Mouse (Mus musculus) limb, embryonic 14.5 days (tissue): Measurements from ENCODE around the gene She. TPM values are rescaled to one million over a fixed set of nuclear protein-coding genes. Genes with fewer than 3 reads are reported as not detected.

Source experiments
- ATAC-seq: fragments of 200-750 bp; cut with Nextera tagmentation; 2 replicates; pipeline ENCODE4 v1.8.0; 2017; ENCODE audit warnings: low read depth, moderate number of reproducible peaks, moderate TSS enrichment; ENCODE audit not compliant: low FRiP score
- DNase-seq: peaks from one replicate; pipeline ENCODE4 v3.0.0-alpha.2; 2015; ENCODE audit warnings: low spot score
- H3K27ac ChIP-seq: fragments of 300-500 bp; sonication (generic); replicated peaks from 2 replicates; pipeline ENCODE4 v1.5.1; 2014; ENCODE audit warnings: low read depth, mild to moderate bottlenecking, low read length, moderate library complexity, mixed read lengths
- H3K27me3 ChIP-seq: fragments of 300-500 bp; sonication (generic); 2 replicates; pipeline ENCODE4 v1.6.1; 2014; ENCODE audit warnings: low read length, mixed read lengths; ENCODE audit not compliant: control insufficient read depth, insufficient read depth
- H3K36me3 ChIP-seq: fragments of 300-500 bp; sonication (generic); 2 replicates; pipeline ENCODE4 v1.6.1; 2014; ENCODE audit warnings: mild to moderate bottlenecking, low read length, moderate library complexity, mixed read lengths; ENCODE audit not compliant: control insufficient read depth, insufficient read depth
- H3K4me1 ChIP-seq: fragments of 300-500 bp; sonication (generic); 2 replicates; pipeline ENCODE4 v1.6.1; 2014; ENCODE audit warnings: antibody characterized with exemption, low read length, mixed read lengths; ENCODE audit not compliant: control insufficient read depth, insufficient read depth
- H3K4me2 ChIP-seq: fragments of 300-500 bp; sonication (generic); replicated peaks from 2 replicates; pipeline ENCODE4 v1.6.1; 2014; ENCODE audit warnings: low read depth, mild to moderate bottlenecking, low read length, moderate library complexity; ENCODE audit not compliant: severe bottlenecking
- H3K4me3 ChIP-seq: fragments of 300-500 bp; sonication (generic); replicated peaks from 2 replicates; pipeline ENCODE4 v1.5.1; 2014; ENCODE audit warnings: low read length
- H3K9ac ChIP-seq: fragments of 300-500 bp; sonication (generic); 2 replicates; pipeline ENCODE4 v1.6.1; 2014; ENCODE audit warnings: mild to moderate bottlenecking, low read depth, low read length, moderate library complexity; ENCODE audit not compliant: severe bottlenecking
- H3K9me3 ChIP-seq: fragments of 300-500 bp; sonication (generic); 2 replicates; pipeline ENCODE4 v1.6.1; 2016; ENCODE audit warnings: low read length; ENCODE audit not compliant: control insufficient read depth
- POLR2A ChIP-seq: fragments of 200-500 bp; IDR thresholded peaks from 2 replicates; pipeline ENCODE4 v1.8.0; 2012; ENCODE audit warnings: inconsistent platforms, mild to moderate bottlenecking, moderate library complexity, borderline replicate concordance; ENCODE audit not compliant: insufficient read depth, insufficient read length; ENCODE audit errors: extremely low read depth
- WGBS: fragments of 180-500 bp; shearing (Covaris S2); extraction: QIAGEN DNeasy Blood & Tissue Kit; methylation state at CpG from one replicate; pipeline ENCODE4 v1.1.7; 2014; 5-methylcytosine and 5-hydroxymethylcytosine counted together
- polyA plus RNA-seq, 2 experiments: library from polyadenylated mRNA; depleted of rRNA in 1 of 2; stranded (reverse) in 1 of 2; unstranded in 1 of 2; fragments of >200 nt; fragmentation: Nextera tagmentation in 1 of 2; extraction: Ambion mirVana in 1 of 2; gene quantifications; 2 replicates each; pipeline versions ENCODE4 v1.2.1 to v1.2.3; 2012 to 2014

She gene
- polyA plus RNA-seq, 2 experiments, result 2.9 to 4.7 TPM

GRCm38 (mm10) chr3:89885766-89886165 lies 54.6 kb downstream of the She start:
- H3K27ac ChIP-seq, result no peak overlapping the region
- H3K4me1 ChIP-seq, result peaks cover 13% of the 10 kb centered on the region
- WGBS, result 93% methylated on average over 11 of the region's 11 CpGs
- no peak for DNase-seq
- no peak overlapping the region for H3K9ac ChIP-seq
- no peak overlapping the region for H3K4me3 ChIP-seq
- no peak for ATAC-seq
- H3K27me3 ChIP-seq, result no peaks in the 10 kb centered on the region
- H3K9me3 ChIP-seq, result no peaks in the 10 kb centered on the region
- no peaks in the 10 kb centered on the region for H3K36me3 ChIP-seq
- no peak overlapping the region for H3K4me2 ChIP-seq
- no peak for TF ChIP-seq POLR2A

- no peak overlapping the region for H3K4me3 ChIP-seq
- H3K27ac ChIP-seq, result no peak overlapping the region
- no peaks in the 10 kb centered on the region for H3K9me3 ChIP-seq
- TF ChIP-seq POLR2A, result no peak
- no peak overlapping the region for H3K4me2 ChIP-seq
- H3K9ac ChIP-seq, result no peak overlapping the region
- no peak for DNase-seq
- H3K36me3 ChIP-seq, result no peaks in the 10 kb centered on the region
- H3K4me1 ChIP-seq, result peaks cover 13% of the 10 kb centered on the region
- ATAC-seq, result no peak
- 88% methylated on average over 7 of the region's 7 CpGs for WGBS
- no peaks in the 10 kb centered on the region for H3K27me3 ChIP-seq
These were observed 56.5 kb downstream of the She start for GRCm38 (mm10) chr3:89887582-89888230.

DNA sequence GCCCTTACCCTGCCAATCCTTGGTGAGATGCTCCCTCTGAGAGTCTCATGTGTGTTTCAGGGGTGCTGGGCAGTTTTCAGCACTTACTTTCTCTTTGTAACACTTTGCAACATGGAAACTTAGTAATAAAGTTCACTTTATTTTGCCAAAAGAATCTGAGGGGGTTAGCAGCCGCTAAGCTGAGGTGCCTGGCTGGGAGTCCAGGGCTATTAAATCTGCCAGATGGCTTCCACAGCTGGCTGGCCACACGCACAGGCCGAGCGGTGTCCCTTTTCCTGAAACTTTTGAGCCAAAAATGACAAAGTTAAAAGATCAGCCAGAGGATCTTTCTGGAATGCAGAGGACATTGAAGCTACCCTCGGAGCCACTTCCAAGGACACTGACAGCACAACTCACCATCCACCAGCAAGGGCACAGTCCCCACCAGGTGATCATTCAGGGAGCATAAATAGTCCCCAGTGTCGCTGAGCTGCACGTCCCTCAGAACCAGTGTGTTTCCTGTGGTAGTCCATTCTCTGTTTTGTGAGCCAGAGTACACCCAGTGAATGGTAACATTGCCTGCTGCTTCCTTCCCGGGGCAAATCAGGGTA lies 58.8 kb downstream of the She start:
- H3K27me3 ChIP-seq, result no peaks in the 10 kb centered on the region
- H3K4me2 ChIP-seq, result 0 out of 2 replicates have a peak overlapping the region, but pooled peaks have one; percentile 16
- no peak overlapping the region for H3K9ac ChIP-seq
- peaks cover 13% of the 10 kb centered on the region for H3K4me1 ChIP-seq
- peak; percentile 73; the same call in 1 of the 2 replicates for ATAC-seq
- 23% methylated on average over 8 of the region's 8 CpGs for WGBS
- no peaks in the 10 kb centered on the region for H3K36me3 ChIP-seq
- no peak for TF ChIP-seq POLR2A
- 0 out of 2 replicates have a peak overlapping the region, but pooled peaks have one; percentile 26 for H3K27ac ChIP-seq
- no peak overlapping the region for H3K4me3 ChIP-seq
- DNase-seq, result no peak
- no peaks in the 10 kb centered on the region for H3K9me3 ChIP-seq

GRCm38 (mm10) chr3:89891696-89892095 lies 60.5 kb downstream of the She start:
- Histone ChIP-seq H3K27ac (no peak overlapping the region), H3K4me1 (peaks cover 13% of the 10 kb centered on the region), H3K4me2 (no peak overlapping the region), H3K4me3 (no peak overlapping the region), H3K27me3 (no peaks in the 10 kb centered on the region), H3K9ac (no peak overlapping the region), H3K9me3 (no peaks in the 10 kb centered on the region), H3K36me3 (no peaks in the 10 kb centered on the region)
- no peak for TF ChIP-seq POLR2A
- ATAC-seq, result no peak
- no peak for DNase-seq

GRCm38 (mm10) chr3:89892517-89893106 lies 61.4 kb downstream of the She start:
- no peak for DNase-seq
- 85% methylated on average over 5 of the region's 5 CpGs for WGBS
- H3K27ac ChIP-seq, result no peak overlapping the region
- H3K4me2 ChIP-seq, result no peak overlapping the region
- H3K4me3 ChIP-seq, result no peak overlapping the region
- no peaks in the 10 kb centered on the region for H3K9me3 ChIP-seq
- no peaks in the 10 kb centered on the region for H3K27me3 ChIP-seq
- TF ChIP-seq POLR2A, result no peak
- H3K36me3 ChIP-seq, result no peaks in the 10 kb centered on the region
- no peak for ATAC-seq
- H3K9ac ChIP-seq, result no peak overlapping the region
- peaks cover 13% of the 10 kb centered on the region for H3K4me1 ChIP-seq
